Mouse (Mus musculus) olfactory bulb, adult 2 months (tissue): ENCODE measurements around the gene Dtnb.

ENCODE experiments used
- CTCF ChIP-seq: fragments of 200-500 bp; IDR thresholded peaks from 2 replicates; pipeline ENCODE4 v1.5.1; 2012; ENCODE audit warnings: low read depth, mild to moderate bottlenecking, low read length, moderate library complexity; ENCODE audit not compliant: insufficient read depth
- POLR2A ChIP-seq: fragments of 200-500 bp; IDR thresholded peaks from 2 replicates; pipeline ENCODE4 v1.6.1; 2012; ENCODE audit warnings: mild to moderate bottlenecking, low read depth, low read length, moderate library complexity; ENCODE audit not compliant: insufficient read depth

GRCm38 (mm10) chr12:3740705-3741081 lies 168.5 kb downstream of the Dtnb start:
- TF ChIP-seq CTCF: no peak
- no peak for TF ChIP-seq POLR2A
